Mouse (Mus musculus) forebrain, embryonic 10.5 days (tissue): ENCODE results near the gene Alx3. TPM values are rescaled to one million over a fixed set of nuclear protein-coding genes. Genes with fewer than 3 reads are reported as not detected.

Experiments used
- DNase-seq: peaks from one replicate; pipeline ENCODE4 v3.0.0-alpha.2; 2017; ENCODE audit warnings: low spot score; ENCODE audit errors: extremely low spot score
- H3K27ac ChIP-seq: fragments of 300-500 bp; sonication (generic); 2 replicates; pipeline ENCODE4 v1.5.1; 2016; ENCODE audit warnings: mild to moderate bottlenecking
- H3K27me3 ChIP-seq: fragments of 300-500 bp; sonication (generic); 2 replicates; pipeline ENCODE4 v1.6.1; 2016; ENCODE audit warnings: mild to moderate bottlenecking; ENCODE audit not compliant: poor library complexity, severe bottlenecking
- H3K36me3 ChIP-seq: fragments of 300-500 bp; sonication (generic); replicated peaks from 2 replicates; pipeline ENCODE4 v1.6.1; 2016; ENCODE audit warnings: mild to moderate bottlenecking, moderate library complexity
- H3K4me1 ChIP-seq: fragments of 300-500 bp; sonication (generic); 2 replicates; pipeline ENCODE4 v1.6.1; 2016
- H3K4me3 ChIP-seq: fragments of 300-500 bp; sonication (generic); 2 replicates; pipeline ENCODE4 v1.5.1; 2016; ENCODE audit warnings: mild to moderate bottlenecking, moderate library complexity
- H3K9me3 ChIP-seq: fragments of 300-500 bp; sonication (generic); 2 replicates; pipeline ENCODE4 v1.6.1; 2016; ENCODE audit warnings: mild to moderate bottlenecking, moderate library complexity
- WGBS: fragments of 180-500 bp; shearing (Covaris S2); methylation state at CpG from one replicate; pipeline ENCODE4 v1.1.7; 2016; 5-methylcytosine and 5-hydroxymethylcytosine counted together
- polyA plus RNA-seq: library from polyadenylated mRNA; unstranded; fragments of >200 nt; fragmentation: Nextera tagmentation; extraction: Ambion mirVana; gene quantifications from 2 replicates; pipeline ENCODE4 v1.2.1, GENCODE M21; 2016

Alx3 gene
- polyA plus RNA-seq, 1 experiment from 2014 or later, result 41.6 TPM

DNA sequence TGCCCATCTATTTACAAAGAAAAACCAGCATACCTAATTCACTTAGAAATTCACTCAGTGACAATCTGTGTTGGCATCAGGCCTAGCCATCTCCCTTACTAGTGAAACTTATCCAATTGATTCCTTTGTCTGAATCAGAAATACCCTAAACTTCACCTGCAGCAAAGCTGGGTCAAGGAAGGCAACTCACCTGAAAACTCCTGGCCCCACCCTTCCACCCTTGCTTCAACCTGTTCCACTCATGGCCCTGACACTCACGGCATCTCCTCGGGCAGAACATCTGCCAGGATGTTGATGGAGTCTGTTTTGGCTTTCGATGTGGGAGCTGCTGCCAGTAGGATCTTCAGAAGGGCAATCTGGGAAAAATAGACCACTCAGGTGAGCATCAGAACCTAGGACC, 23.0 kb downstream of the Alx3 start:
- Histone ChIP-seq H3K27ac (no peak overlapping the region), H3K27me3 (no peaks in the 10 kb centered on the region), H3K4me1 (no peaks in the 10 kb centered on the region), H3K36me3 (peaks cover 100% of the 10 kb centered on the region), H3K9me3 (no peaks in the 10 kb centered on the region), H3K4me3 (no peak overlapping the region)
- 95% methylated on average over 3 of the region's 3 CpGs for WGBS
- DNase-seq, result no peak

DNA sequence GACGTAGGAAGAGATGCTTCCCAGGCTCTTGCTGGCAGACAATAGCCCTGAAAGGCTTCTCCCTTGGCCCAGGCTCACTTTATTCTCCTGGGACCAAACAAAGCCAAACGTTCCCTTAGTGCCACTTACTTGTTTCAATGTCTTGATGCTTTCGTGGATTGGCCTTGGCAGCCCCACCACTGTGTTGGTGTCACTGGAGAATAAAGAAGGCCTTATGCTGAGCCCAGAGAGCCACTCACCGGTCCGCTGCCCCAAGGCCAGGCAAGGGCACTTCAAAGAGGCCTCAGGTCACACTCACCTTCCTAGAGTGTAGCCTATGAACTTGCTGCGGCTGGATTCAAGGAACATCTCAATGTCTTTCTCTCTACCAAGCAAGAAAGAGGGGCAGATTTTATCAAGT, 25.1 kb downstream of the Alx3 start:
- Histone ChIP-seq H3K9me3 (no peaks in the 10 kb centered on the region), H3K36me3 (peaks cover 100% of the 10 kb centered on the region), H3K4me1 (no peaks in the 10 kb centered on the region), H3K4me3 (no peak overlapping the region), H3K27me3 (no peaks in the 10 kb centered on the region), H3K27ac (no peak overlapping the region)
- 93% methylated on average over 6 of the region's 6 CpGs for WGBS
- no peak for DNase-seq

DNA sequence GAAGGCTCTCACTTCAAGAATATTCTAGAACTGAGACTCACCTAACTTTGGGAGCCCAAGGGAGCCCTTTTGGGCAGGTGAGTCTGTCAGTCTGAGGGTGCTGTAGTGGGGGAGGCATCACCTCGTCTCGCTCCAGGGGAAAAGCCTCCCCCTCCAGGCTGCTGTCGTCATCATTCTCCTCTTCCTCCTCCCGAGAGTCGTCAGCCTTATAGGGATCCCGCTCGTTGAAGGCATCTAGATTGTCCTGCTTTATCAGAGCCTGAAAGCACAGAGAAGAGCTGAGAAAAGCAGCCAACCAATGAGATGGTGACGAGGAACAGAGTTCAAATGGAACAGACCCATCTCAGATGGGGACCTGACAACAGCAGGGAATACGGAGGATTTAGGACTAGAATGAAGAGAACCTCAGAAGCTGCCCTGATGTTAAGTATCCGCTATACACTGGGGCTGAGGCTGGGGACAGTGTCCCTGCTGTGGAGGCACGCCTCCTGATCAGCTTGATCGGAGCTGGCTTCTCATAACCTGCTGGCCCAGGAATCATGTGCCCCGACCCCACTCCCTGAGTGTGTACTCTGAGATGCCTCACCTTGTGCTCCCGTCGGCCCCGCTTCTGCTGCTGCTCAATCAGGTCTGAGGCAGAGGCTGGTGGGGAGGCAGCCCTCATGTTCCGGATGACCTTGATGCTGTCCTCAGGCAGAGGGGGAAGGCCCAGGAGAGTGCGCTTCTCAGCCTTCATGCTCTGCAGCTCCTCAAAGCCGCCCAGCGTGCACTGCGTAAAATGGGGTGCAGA, 26.6 kb downstream of the Alx3 start:
- Histone ChIP-seq H3K9me3 (no peaks in the 10 kb centered on the region), H3K27ac (no peak overlapping the region), H3K4me1 (no peaks in the 10 kb centered on the region), H3K4me3 (no peak overlapping the region), H3K27me3 (no peaks in the 10 kb centered on the region), H3K36me3 (peaks cover 100% of the 10 kb centered on the region)
- WGBS, result 92% methylated on average over 21 of the region's 21 CpGs
- DNase-seq, result no peak

DNA sequence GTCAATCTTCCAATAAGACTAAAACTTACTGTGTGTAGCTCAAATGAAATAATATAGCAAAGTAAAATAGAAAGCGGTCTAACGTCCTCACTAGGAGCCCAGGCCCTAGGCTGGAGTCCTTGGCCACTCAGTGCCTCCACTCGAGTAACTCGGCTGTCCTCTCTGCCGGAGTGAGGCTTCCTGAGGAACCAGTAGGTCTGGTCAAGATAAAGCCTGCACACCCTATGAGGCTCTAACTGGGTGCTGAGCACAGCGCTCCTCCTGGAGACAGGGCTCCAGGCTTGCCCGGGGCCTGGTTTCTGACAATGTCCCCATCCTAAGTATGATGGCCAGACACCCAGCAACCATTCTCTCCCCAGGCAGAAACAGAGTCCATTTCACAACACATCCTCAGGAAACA, 27.7 kb downstream of the Alx3 start:
- Histone ChIP-seq H3K27me3 (no peaks in the 10 kb centered on the region), H3K4me1 (0 out of 2 replicates have a peak, but pooled peaks cover under 1% of the 10 kb centered on the region), H3K27ac (no peak overlapping the region), H3K36me3 (peaks cover 100% of the 10 kb centered on the region), H3K9me3 (no peaks in the 10 kb centered on the region), H3K4me3 (no peak overlapping the region)
- DNase-seq, result no peak
- 98% methylated on average over 7 of the region's 7 CpGs for WGBS

DNA sequence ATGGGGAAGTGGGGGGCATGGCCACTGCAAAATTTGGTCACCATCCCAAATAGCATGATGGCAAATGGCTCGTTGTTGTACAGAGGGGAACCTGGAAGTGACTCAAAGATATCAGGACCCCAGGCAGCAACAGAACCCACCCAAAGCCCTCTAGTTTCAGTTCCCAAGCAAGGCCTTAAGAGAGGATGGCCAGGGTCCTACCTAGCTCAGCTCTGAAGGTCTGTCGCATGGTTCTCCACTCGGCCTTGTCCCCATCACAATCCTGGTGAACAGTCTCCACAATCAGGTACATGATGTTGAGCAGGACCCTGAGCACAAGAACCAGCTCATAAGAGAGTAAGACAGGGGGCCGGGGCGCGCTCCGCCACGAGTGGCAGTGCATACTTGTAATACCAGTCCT, 29.6 kb downstream of the Alx3 start:
- no peak for DNase-seq
- WGBS, result 92% methylated on average over 8 of the region's 8 CpGs
- H3K27me3 ChIP-seq, result no peaks in the 10 kb centered on the region
- no peaks in the 10 kb centered on the region for H3K9me3 ChIP-seq
- H3K4me1 ChIP-seq, result peaks cover 5% of the 10 kb centered on the region; the same call in 1 of the 2 replicates
- H3K36me3 ChIP-seq, result peaks cover 100% of the 10 kb centered on the region
- no peak overlapping the region for H3K4me3 ChIP-seq
- H3K27ac ChIP-seq, result no peak overlapping the region

DNA sequence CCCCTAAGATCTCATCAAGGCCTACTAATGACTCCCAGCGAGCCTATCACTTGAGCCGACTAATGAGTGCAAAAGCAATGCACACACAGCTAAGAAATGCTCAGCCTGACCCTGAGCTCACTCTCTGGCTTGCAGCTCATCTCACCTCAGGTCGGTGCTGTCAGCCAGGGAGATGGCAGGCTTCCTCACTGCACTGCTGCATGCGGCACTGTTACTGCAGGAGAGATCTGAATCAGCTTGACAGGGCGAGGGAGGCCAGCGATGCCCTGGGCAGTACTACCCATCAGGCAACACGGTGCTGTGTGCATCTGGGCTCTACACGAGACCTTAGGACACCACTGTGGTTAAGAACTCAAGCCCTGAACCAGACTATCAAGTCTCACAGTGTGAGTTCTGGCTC, 30.7 kb downstream of the Alx3 start:
- Histone ChIP-seq H3K4me1 (peaks cover 13% of the 10 kb centered on the region), H3K9me3 (no peaks in the 10 kb centered on the region), H3K27ac (no peak overlapping the region), H3K27me3 (no peaks in the 10 kb centered on the region), H3K36me3 (peaks cover 95% of the 10 kb centered on the region), H3K4me3 (no peak overlapping the region)
- DNase-seq, result no peak
- 94% methylated on average over 8 of the region's 8 CpGs for WGBS

DNA sequence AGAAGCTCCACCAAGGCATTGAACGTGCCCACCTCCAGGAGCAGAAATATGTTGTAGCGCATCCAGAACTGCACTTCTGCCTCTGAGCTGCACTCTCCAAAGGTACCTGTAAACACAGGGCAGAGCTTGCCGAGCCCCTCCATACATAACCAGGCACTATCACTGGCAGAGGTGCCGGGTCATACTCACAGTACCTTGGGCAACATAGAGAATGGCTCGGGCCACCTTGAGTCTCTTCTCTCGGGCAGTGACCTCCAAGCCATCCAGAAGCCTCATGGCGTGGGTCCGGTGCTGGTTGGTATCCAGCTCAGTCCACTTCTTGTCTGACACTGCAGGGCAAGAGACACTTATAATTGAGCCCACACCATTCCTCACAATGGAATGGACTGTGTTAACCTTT, 31.9 kb downstream of the Alx3 start:
- Histone ChIP-seq H3K27ac (no peak overlapping the region), H3K9me3 (no peaks in the 10 kb centered on the region), H3K27me3 (no peaks in the 10 kb centered on the region), H3K4me3 (no peak overlapping the region), H3K4me1 (peaks cover 17% of the 10 kb centered on the region), H3K36me3 (peaks cover 83% of the 10 kb centered on the region)
- WGBS, result 92% methylated on average over 8 of the region's 8 CpGs
- no peak for DNase-seq

DNA sequence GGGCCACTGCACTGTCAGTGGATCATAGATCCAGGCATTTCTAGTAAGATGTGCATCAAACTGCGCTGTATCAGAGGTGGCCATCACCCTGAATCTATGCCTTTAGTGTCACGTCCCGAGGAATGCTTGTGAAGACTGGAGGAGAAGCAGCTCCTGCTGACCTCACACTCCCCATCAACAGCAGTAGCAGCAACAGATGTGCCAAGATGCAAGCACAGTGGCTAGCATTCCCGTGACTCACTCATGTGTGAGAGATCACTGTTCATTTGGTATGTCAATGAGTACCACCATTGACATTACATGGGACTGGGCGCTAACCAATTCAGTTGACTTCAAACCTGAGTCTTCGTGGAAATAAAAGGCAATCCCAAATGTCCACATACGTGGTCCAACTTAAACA, 32.8 kb downstream of the Alx3 start:
- no peaks in the 10 kb centered on the region for H3K9me3 ChIP-seq
- H3K4me3 ChIP-seq, result no peak overlapping the region
- 89% methylated on average over 7 of the region's 7 CpGs for WGBS
- H3K4me1 ChIP-seq, result peaks cover 23% of the 10 kb centered on the region
- no peak overlapping the region for H3K27ac ChIP-seq
- H3K36me3 ChIP-seq, result peaks cover 74% of the 10 kb centered on the region
- no peaks in the 10 kb centered on the region for H3K27me3 ChIP-seq
- DNase-seq, result no peak

DNA sequence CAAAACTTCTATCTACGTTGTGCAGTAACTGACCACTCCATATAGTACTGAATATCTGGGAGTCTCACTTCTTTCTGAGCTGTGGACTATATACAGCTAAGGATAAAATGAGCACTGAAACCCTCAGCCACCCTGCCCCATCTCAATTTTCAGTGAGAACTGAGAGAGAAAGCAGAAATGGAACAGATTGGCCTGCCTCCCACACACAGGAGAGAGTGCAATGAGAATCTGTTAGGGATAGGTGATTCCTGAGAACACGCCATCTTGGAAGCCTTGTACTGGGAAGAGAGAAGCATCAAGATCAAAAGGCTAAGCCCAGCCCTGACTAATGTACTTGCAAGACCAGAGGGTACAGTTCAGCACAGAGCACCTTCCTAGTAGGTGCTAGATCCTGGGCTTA, 33.7 kb downstream of the Alx3 start:
- peaks cover 23% of the 10 kb centered on the region for H3K4me1 ChIP-seq
- 97% methylated on average over 2 of the region's 2 CpGs for WGBS
- H3K36me3 ChIP-seq, result peaks cover 65% of the 10 kb centered on the region
- no peak overlapping the region for H3K27ac ChIP-seq
- no peaks in the 10 kb centered on the region for H3K27me3 ChIP-seq
- no peak for DNase-seq
- H3K4me3 ChIP-seq, result no peak overlapping the region
- no peaks in the 10 kb centered on the region for H3K9me3 ChIP-seq

DNA sequence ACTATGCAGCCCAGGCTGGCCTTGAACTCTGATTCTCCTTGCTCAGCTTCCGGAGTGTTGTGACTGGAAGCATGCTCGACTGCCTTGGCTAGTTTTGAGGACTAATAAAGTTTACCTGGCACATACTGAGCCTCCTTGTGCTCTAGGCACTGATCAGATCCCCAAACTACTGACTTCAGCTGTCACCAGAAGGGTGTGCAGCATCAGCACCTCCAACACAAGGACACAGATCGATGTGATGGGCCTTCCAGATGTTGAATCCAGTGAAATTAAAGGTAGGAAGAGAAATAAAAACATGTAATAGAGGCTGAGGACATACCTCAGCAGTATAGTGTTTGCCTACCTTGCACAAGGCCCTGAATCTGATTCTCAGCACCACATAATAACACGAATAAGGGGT, 34.6 kb downstream of the Alx3 start:
- Histone ChIP-seq H3K9me3 (no peaks in the 10 kb centered on the region), H3K27ac (no peak overlapping the region), H3K27me3 (no peaks in the 10 kb centered on the region), H3K4me3 (no peak overlapping the region), H3K36me3 (peaks cover 56% of the 10 kb centered on the region), H3K4me1 (peaks cover 23% of the 10 kb centered on the region)
- WGBS, result 100% methylated on average over 4 of the region's 4 CpGs
- DNase-seq, result no peak

DNA sequence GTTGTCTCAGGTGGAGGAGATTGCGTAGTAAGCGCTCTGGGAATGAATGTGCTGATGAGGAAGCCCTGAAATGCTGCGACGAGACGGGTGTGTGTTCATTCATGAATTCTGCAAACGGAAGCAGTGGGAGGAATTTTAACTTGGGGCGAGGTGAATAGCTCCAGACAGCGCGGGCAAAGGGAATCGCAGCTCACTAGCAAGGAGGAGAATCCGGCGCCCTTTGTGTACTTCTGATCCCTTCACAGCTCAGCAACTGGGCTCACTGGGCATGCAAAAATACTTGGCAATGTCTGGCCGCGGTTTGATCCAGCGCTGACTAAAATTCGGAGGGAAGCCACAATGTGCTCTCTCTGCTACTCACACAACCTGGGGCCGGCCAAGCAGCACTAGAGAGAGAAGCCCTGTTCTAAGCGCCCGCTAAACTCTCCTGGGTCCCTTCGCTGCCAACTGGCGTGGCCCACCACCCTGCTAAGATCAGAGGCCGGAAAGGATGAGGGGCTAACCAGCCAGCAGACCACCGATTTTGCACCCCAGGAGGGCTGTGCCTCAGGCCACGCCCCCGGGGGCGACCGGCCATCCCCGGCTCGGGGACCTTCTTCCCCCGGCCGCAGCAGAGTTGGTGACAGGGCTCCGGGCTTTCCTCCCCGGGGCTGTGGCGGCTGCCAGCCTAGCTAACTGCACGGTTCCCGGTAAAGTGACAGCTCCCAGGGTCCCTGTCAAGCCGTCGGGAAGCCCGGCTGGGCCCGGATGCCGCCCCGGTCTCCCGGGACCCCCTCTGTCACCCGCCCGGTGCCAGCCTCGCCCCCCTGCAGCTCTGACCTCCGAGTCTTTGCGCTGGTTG, 36.1 kb downstream of the Alx3 start, which contains the start of gene Gm10961:
Gene Gm10961, plus strand, starts transcription at position 641 of the 841 bp plus-strand sequence.
- WGBS, result 1% methylated on average over 48 of the region's 48 CpGs
- DNase-seq, result peak; percentile 63
- H3K27ac ChIP-seq, result peak within 1 kb of the TSS; percentile 99

DNA sequence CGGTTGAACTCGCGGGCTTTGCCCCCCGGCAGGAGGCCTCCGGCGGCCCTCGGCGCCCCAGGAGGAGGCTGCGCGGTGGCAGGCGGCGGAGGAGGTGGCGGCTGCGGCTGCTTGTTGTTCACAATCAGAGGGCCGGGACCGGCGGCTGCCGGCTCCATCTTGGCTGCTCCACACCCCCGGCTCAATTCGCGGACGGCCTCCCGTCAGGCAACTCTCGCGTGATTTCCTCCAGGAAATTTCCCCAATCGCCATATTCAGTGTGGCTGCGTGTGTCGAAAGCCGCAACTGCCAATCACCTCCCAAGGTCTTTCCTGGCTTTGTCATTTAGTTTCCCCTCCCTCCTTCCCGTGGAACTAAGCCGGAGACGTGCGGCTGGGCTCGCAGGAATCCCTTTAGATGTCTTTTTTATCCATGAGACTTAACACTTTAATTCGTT, 36.7 kb downstream of the Alx3 start, which contains the start of gene Strip1:
Gene Strip1, minus strand, starts transcription at position 172 of the 436 bp plus-strand sequence.
- H3K27me3 ChIP-seq, result no peaks in the 10 kb centered on the region
- peak within 1 kb of the TSS; percentile 100 for H3K4me3 ChIP-seq
- H3K4me1 ChIP-seq, result peaks cover 23% of the 10 kb centered on the region
- H3K36me3 ChIP-seq, result peaks cover 35% of the 10 kb centered on the region
- H3K9me3 ChIP-seq, result no peaks in the 10 kb centered on the region
- DNase-seq, result peak; percentile 96
- H3K27ac ChIP-seq, result peak within 1 kb of the TSS; percentile 99
- WGBS, result under 1% methylated on average over 35 of the region's 35 CpGs

More for the DNA sequence above, 36.1 kb downstream of the Alx3 start, which contains the start of gene Gm10961:
- H3K4me3 ChIP-seq, result peak within 1 kb of the TSS; percentile 100
- no peaks in the 10 kb centered on the region for H3K27me3 ChIP-seq
- no peaks in the 10 kb centered on the region for H3K9me3 ChIP-seq
- peaks cover 23% of the 10 kb centered on the region for H3K4me1 ChIP-seq
- peaks cover 41% of the 10 kb centered on the region for H3K36me3 ChIP-seq

DNA sequence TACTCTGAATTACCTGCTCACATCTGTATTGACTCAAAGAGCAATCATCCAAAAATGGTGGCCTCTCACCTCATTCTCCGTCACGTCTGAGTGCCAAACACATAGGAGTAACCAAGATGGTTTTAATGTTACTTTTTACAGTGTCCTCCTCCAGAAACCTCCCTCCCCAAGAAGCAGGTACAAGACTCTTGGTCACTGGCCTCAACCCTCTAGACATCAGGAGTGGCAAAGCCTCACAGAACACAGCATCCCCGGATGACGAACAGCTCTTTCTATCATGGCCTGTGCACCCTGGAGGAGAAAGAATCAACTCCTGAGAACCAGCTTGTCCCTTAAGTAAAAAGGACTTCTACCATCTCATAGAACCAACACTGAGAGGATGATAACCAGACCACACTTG, 38.0 kb downstream of the Alx3 start:
- no peak for DNase-seq
- H3K36me3 ChIP-seq, result peaks cover 22% of the 10 kb centered on the region
- peaks cover 20% of the 10 kb centered on the region for H3K4me1 ChIP-seq
- H3K9me3 ChIP-seq, result no peaks in the 10 kb centered on the region
- 96% methylated on average over 4 of the region's 4 CpGs for WGBS
- no peaks in the 10 kb centered on the region for H3K27me3 ChIP-seq
- H3K27ac ChIP-seq, result no peak overlapping the region
- H3K4me3 ChIP-seq, result no peak overlapping the region
